Comparison of ENCODE assay signal across 19 mouse cellular contexts in the genomic region with DNA sequence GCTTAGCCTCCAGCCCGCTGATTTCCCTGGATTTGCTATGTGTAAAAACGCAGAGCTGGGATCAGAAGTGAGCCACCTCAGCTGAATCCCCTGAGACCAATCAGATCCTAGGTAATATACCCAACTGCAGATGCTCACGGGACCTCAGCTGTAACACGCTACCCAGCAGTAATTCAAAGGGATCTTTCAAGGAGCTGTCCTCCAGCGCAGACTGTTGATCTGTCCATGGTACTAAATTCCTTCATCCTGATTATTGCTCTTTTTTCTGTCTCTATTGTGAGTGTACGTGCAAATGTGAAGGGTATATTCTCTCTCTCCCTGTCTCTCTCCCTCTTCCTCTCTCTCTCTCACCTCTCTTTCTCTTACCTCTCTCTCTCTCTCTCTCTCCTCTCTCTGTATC. TPM values are rescaled to one million over a fixed set of nuclear protein-coding genes. Genes with fewer than 3 reads are reported as not detected.
DNase-seq lines count a peak whose midpoint lies in the region; ATAC-seq and TF ChIP-seq lines count a peak whose summit lies in the region.
"Had no signal": no experiment of that assay in that cellular context is flagged by ENCODE, and none has a peak within 500 bp of the region (broad histone marks: within the 10 kb centered on the region; RNA-seq: fewer than 3 reads in every experiment).

No protein-coding gene starts in this region.

- intact Hi-C loops in heart, postnatal 25 days (cut with DNase I) = no loop called here

- no peak overlapping the region for H3K4me3 ChIP-seq in lung, embryonic 14.5 days (ENCODE audit: low read depth, low read length)
- H3K4me3 ChIP-seq: embryonic facial prominence, embryonic 15.5 days; forebrain, embryonic 10.5 days; limb, embryonic 15.5 days had no signal

- no peak for TF ChIP-seq CTCF in lung, embryonic 14.5 days (IDR thresholded peaks at IDR 0.05; ENCODE audit: low read depth)

- H3K9me3 ChIP-seq in lung, embryonic 14.5 days (ENCODE audit: low read depth, low read length) = no peaks in the 10 kb centered on the region
- H3K9me3 ChIP-seq: embryonic facial prominence, embryonic 15.5 days; forebrain, embryonic 10.5 days; limb, embryonic 15.5 days had no signal

- 13% methylated on average over 6 of the region's 6 CpGs for WGBS in lung, embryonic 14.5 days

- no peak overlapping the region for H3K9ac ChIP-seq in lung, embryonic 14.5 days
- H3K9ac ChIP-seq: embryonic facial prominence, embryonic 15.5 days; limb, embryonic 15.5 days had no signal

- no peaks in the 10 kb centered on the region for H3K4me1 ChIP-seq in lung, embryonic 14.5 days (ENCODE audit: insufficient read depth)

- peak; percentile 85 for DNase-seq in lung, embryonic 14.5 days
- no peak for DNase-seq in lung, postnatal 10 days
- peak; percentile 63 for DNase-seq in NIH3T3 (ENCODE audit: low read depth)
- peak; percentile 73 for DNase-seq in embryo, embryonic 10.5 days (ENCODE audit: low spot score)
- peak; percentile 43 for DNase-seq in mesoderm, embryonic 11.5 days (ENCODE audit: low read depth, low spot score)
- no peak for DNase-seq in adrenal gland, postnatal 14 days
- no peak for DNase-seq in heart, postnatal 25 days (ENCODE audit: low spot score)
- DNase-seq: cerebellum, adult 9-11 months; heart, postnatal 4 days; kidney, postnatal 10 days; lung, adult 18-20 months; thymus, postnatal 14 days had no signal

- ATAC-seq in lung, embryonic 14.5 days (ENCODE audit: insufficient read depth) = no peak
- ATAC-seq: hindbrain, embryonic 16.5 days; intestine, postnatal 0 days; midbrain, embryonic 16.5 days had no signal

- H3K36me3 ChIP-seq in lung, embryonic 14.5 days (ENCODE audit: insufficient read depth) = no peaks in the 10 kb centered on the region
- H3K36me3 ChIP-seq: embryonic facial prominence, embryonic 15.5 days; forebrain, embryonic 10.5 days; limb, embryonic 15.5 days had no signal

- H3K27ac ChIP-seq in lung, embryonic 14.5 days (ENCODE audit: low read depth) = no peak overlapping the region
- H3K27ac ChIP-seq: embryonic facial prominence, embryonic 15.5 days; forebrain, embryonic 10.5 days; limb, embryonic 15.5 days had no signal

- H3K27me3 ChIP-seq in lung, embryonic 14.5 days (ENCODE audit: insufficient read depth, low read length) = peaks cover 21% of the 10 kb centered on the region

- no peak overlapping the region for H3K4me2 ChIP-seq in lung, embryonic 14.5 days
- H3K4me2 ChIP-seq: embryonic facial prominence, embryonic 15.5 days; heart, embryonic 11.5 days; limb, embryonic 15.5 days had no signal

RNA-seq across cellular contexts. Expression of gene Tpbgl, which starts 5.4 kb away (rescaled TPM):
- 1.2 TPM in 2 replicates for polyA plus RNA-seq in lung, embryonic 14.5 days (2014; fragmentation: Nextera tagmentation; extraction: Ambion mirVana)
- 14.7 and 16.5 TPM in 2 replicates for total RNA-seq in adrenal gland, postnatal 14 days (2021)
- total RNA-seq in heart, postnatal 25 days (2021) = 1 to 10 TPM; 3.0 to 3.9 TPM

Comparison
In these comparisons a context has a peak if more than half of its experiments do, and no peak if none do; other contexts are left out.
1. DNase-seq: peak in lung, embryonic 14.5 days (single experiment), NIH3T3 (single experiment), embryo, embryonic 10.5 days (single experiment) and mesoderm, embryonic 11.5 days (single experiment); none in lung, postnatal 10 days (single experiment), adrenal gland, postnatal 14 days (single experiment) and heart, postnatal 25 days (single experiment).